Mouse (Mus musculus) mammary gland, adult 2 months (tissue): ENCODE measurements around the gene Hps1. TPM values are rescaled to one million over a fixed set of nuclear protein-coding genes. Genes with fewer than 3 reads are reported as not detected.

Experiments used
- polyA plus RNA-seq: library from polyadenylated mRNA; depleted of rRNA; stranded (reverse); fragments of >200 nt; gene quantifications from 2 replicates; pipeline ENCODE4 v1.2.3, GENCODE M21; 2012; ENCODE audit warnings: low replicate concordance; rRNA removed

Gene Hps1
- polyA plus RNA-seq, result 32.2 and 61.3 TPM in 2 replicates

DNA sequence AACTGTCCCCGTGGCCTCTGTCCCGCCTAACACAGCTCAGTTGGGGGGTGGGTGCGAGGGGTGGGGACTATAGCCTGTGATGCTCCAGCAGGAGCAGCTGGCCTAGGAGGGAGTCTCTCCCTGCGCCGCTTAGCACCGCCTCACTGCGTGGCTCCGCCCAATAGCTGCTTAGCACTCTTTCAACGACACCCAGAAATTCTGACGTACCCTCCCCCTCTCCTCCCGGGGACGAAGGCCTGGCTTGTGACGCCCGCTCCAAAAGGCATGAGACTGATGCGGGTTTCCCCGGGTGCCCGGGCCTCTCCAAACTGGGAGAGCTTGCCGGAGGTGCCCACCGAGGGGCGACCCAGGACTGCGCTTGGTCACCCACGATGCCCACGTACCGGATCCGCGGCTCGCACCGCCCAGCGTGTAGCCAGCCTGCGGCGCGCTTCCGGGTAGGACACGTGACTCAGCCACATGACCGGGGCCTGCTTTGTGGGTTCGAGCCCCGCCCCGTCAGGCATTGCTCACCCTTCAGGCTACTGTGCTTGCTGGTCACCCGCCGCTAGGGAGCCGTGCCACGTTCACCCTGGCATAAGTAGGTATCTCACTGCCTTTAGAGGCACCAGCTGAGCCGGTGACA lies at the start of gene Hps1:
Gene Hps1, minus strand, starts transcription at position 448 of the 625 bp plus-strand sequence.

DNA sequence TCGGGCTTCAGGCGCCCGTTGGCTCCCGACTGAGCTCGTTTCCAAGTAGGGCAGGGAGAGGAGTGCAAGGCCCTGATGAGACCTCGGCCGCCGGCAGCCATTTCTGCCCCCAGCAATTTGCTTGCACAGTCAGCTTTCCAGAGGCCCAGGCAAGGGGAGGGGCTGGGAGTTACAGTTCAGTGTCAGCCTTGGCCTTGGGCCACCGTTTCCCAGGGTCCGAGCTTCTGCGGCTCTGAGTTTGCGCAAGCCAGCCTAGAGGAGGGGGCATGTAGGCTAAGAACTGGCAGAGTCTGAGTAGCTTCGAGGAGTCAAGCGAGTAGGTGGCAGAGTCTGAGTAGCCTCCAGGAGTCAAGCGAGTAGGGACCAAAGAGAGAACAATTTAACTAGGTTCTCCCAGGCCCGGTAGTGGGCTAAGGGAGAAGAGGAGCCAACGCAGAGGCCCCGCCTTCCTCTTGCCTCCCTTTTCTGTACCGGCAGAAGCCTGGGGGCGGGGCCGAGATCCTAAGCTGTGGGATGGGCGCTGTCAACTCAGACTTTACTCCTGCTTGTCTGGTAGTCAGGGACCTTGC lies 27.3 kb downstream of the Hps1 start, which contains the start of gene Pyroxd2:
Gene Pyroxd2, minus strand, starts transcription at position 413 of the 569 bp plus-strand sequence.

Other genes starting within 250 kb of the Hps1 start
- 1.7 and 2.7 TPM in 2 replicates for gene Loxl4, start 167.2 kb downstream of the Hps1 start, polyA plus RNA-seq
- gene Pyroxd2, start 27.2 kb downstream of the Hps1 start, polyA plus RNA-seq, result 12.6 and 14.6 TPM in 2 replicates